Mouse (Mus musculus) cerebellum, postnatal 14 days (tissue): ENCODE measurements at regions not wholly inside any gene's neighbourhood (a gene's known extent, or its start where the extent isn't known, plus 50 kb on each side); places are given as distances from the start of the nearest gene placed in this dataset.
"Not testable (repeated sequence)": the region's sequence is repeated elsewhere in the genome, so short reads cannot be mapped to it uniquely, and the experiment has no call there.

Experiments used
- DNase-seq, 2 experiments: peaks; one replicate each; pipeline ENCODE4 v3.0.0; 2021; ENCODE audit warnings: mixed read lengths in 2 of 2

- DNase-seq = no peak
These were observed 199.4 kb downstream of the Antxr2 start for GRCm38 (mm10) chr5:97831421-97831820.

GRCm38 (mm10) chr5:97817485-97817884 is 213.4 kb downstream of the Antxr2 start:
- DNase-seq = peak in 1 of 2 experiments; percentile 3

GRCm38 (mm10) chr5:97815357-97815756 is 215.5 kb downstream of the Antxr2 start:
- no peak for DNase-seq

- no peak for DNase-seq
These were observed 216.1 kb downstream of the Antxr2 start for GRCm38 (mm10) chr5:97814700-97815099.

GRCm38 (mm10) chr5:97812611-97813350 is 218.1 kb downstream of the Antxr2 start:
- DNase-seq = no peak

GRCm38 (mm10) chr5:97809007-97809406 is 221.8 kb downstream of the Antxr2 start:
- DNase-seq = peak in 1 of 2 experiments; percentile 28

GRCm38 (mm10) chr5:97807171-97807570 is 223.7 kb downstream of the Antxr2 start:
- no peak for DNase-seq

GRCm38 (mm10) chr5:97806754-97807153 is 224.1 kb downstream of the Antxr2 start:
- DNase-seq = no peak

GRCm38 (mm10) chr5:97800017-97800416 is 230.8 kb downstream of the Antxr2 start:
- no peak for DNase-seq

GRCm38 (mm10) chr5:97788175-97788574 is 242.7 kb downstream of the Antxr2 start:
- DNase-seq = no peak

- DNase-seq = no peak
These were observed 243.8 kb downstream of the Antxr2 start for GRCm38 (mm10) chr5:97787001-97787400.

- DNase-seq = not testable (repeated sequence)
These were observed 255.7 kb downstream of the Antxr2 start for GRCm38 (mm10) chr5:97775100-97775499.

- not testable (repeated sequence) for DNase-seq
These were observed 257.4 kb downstream of the Antxr2 start for GRCm38 (mm10) chr5:97773451-97773850.

- DNase-seq = no peak
These were observed 280.5 kb upstream of the Gk2 start for GRCm38 (mm10) chr5:97737339-97737738.

GRCm38 (mm10) chr5:97730920-97731319 is 274.1 kb upstream of the Gk2 start:
- no peak for DNase-seq

GRCm38 (mm10) chr5:97719364-97719763 is 262.5 kb upstream of the Gk2 start:
- DNase-seq = not testable (repeated sequence)

GRCm38 (mm10) chr5:97705270-97705669 is 248.4 kb upstream of the Gk2 start:
- peak; percentile 7 to 38 for DNase-seq

GRCm38 (mm10) chr5:97700507-97700906 is 243.7 kb upstream of the Gk2 start:
- no peak for DNase-seq

- peak; percentile 83 to 88 for DNase-seq
These were observed 240.8 kb upstream of the Gk2 start for GRCm38 (mm10) chr5:97697581-97698134.

- no peak for DNase-seq
These were observed 236.6 kb upstream of the Gk2 start for GRCm38 (mm10) chr5:97693333-97693940.

- DNase-seq = no peak
These were observed 228.6 kb upstream of the Gk2 start for GRCm38 (mm10) chr5:97685443-97685842.

GRCm38 (mm10) chr5:97684592-97685258 is 227.9 kb upstream of the Gk2 start:
- DNase-seq = no peak

- DNase-seq = peak; percentile 38 to 63
These were observed 212.9 kb upstream of the Gk2 start for GRCm38 (mm10) chr5:97669726-97670125.
